Mouse (Mus musculus) liver, embryonic 14.5 days (tissue): ENCODE measurements around the gene Cd52. TPM values are rescaled to one million over a fixed set of nuclear protein-coding genes. Genes with fewer than 3 reads are reported as not detected.

Experiments used
- ATAC-seq: fragments of 200-750 bp; cut with Nextera tagmentation; 2 replicates; pipeline ENCODE4 v1.8.0; 2017; ENCODE audit warnings: moderate number of reproducible peaks, mild to moderate bottlenecking, moderate library complexity; ENCODE audit not compliant: insufficient read depth
- DNase-seq, 3 experiments: peaks; one replicate each; pipeline ENCODE4 v3.0.0-alpha.2; 2012 to 2013; ENCODE audit warnings: low read depth in 3 of 3, low spot score in 3 of 3
- H3K27ac ChIP-seq: fragments of 300-500 bp; sonication (generic); 2 replicates; pipeline ENCODE4 v1.5.1; 2014; ENCODE audit warnings: moderate library complexity, mild to moderate bottlenecking, control low read depth, inconsistent platforms
- H3K27me3 ChIP-seq: fragments of 300-500 bp; sonication (generic); 2 replicates; pipeline ENCODE4 v1.6.1; 2014; ENCODE audit warnings: mild to moderate bottlenecking, low read length, moderate library complexity; ENCODE audit not compliant: control insufficient read depth, insufficient read depth
- H3K36me3 ChIP-seq: fragments of 300-500 bp; sonication (generic); replicated peaks from 2 replicates; pipeline ENCODE4 v1.6.1; 2014; ENCODE audit warnings: low read depth; ENCODE audit not compliant: control insufficient read depth, insufficient read depth
- H3K4me1 ChIP-seq, 2 experiments: fragments of 200-500 bp in 1 of 2; fragments of 300-500 bp in 1 of 2; sonication (generic) in 1 of 2; replicated peaks; 2 replicates each; pipeline ENCODE4 v1.6.1; 2012 to 2014; ENCODE audit warnings: antibody characterized with exemption in 1 of 2, inconsistent platforms in 1 of 2, low read length in 1 of 2; ENCODE audit not compliant: control insufficient read depth in 2 of 2, insufficient read depth in 2 of 2
- H3K4me2 ChIP-seq: fragments of 300-500 bp; sonication (generic); 2 replicates; pipeline ENCODE4 v1.6.1; 2014; ENCODE audit warnings: low read depth, mild to moderate bottlenecking, control low read depth, moderate library complexity
- H3K4me3 ChIP-seq, 2 experiments: fragments of 200-500 bp in 1 of 2; fragments of 300-500 bp in 1 of 2; sonication (generic) in 1 of 2; 2 replicates each; pipeline ENCODE4 v1.5.1; 2012 to 2014; ENCODE audit warnings: low read depth in 2 of 2, low read length in 2 of 2, mild to moderate bottlenecking in 2 of 2, control low read depth in 1 of 2, inconsistent platforms in 1 of 2, moderate library complexity in 1 of 2; ENCODE audit not compliant: insufficient read depth in 1 of 2
- H3K9ac ChIP-seq: fragments of 300-500 bp; sonication (generic); replicated peaks from 2 replicates; pipeline ENCODE4 v1.6.1; 2014; ENCODE audit warnings: mild to moderate bottlenecking, control low read depth, moderate library complexity
- H3K9me3 ChIP-seq: fragments of 300-500 bp; sonication (generic); 2 replicates; pipeline ENCODE4 v1.6.1; 2016; ENCODE audit warnings: low read length, mixed read lengths; ENCODE audit not compliant: control insufficient read depth
- CTCF ChIP-seq: IDR thresholded peaks from 2 replicates; pipeline ENCODE4 v1.5.1; 2016; ENCODE audit warnings: antibody characterized with exemption, low read depth, control low read depth
- EP300 ChIP-seq: IDR thresholded peaks from 2 replicates; pipeline ENCODE4 v1.6.1; 2016; ENCODE audit warnings: antibody characterized with exemption, low read depth
- WGBS: fragments of 180-500 bp; shearing (Covaris S2); extraction: QIAGEN DNeasy Blood & Tissue Kit; methylation state at CpG from one replicate; pipeline ENCODE4 v1.1.7; 2014; ENCODE audit not compliant: insufficient replicate concordance; 5-methylcytosine and 5-hydroxymethylcytosine counted together
- polyA plus RNA-seq, 2 experiments: library from polyadenylated mRNA; depleted of rRNA in 1 of 2; stranded (reverse) in 1 of 2; unstranded in 1 of 2; fragments of >200 nt; fragmentation: Nextera tagmentation in 1 of 2; extraction: Ambion mirVana in 1 of 2; gene quantifications; 2 replicates each; pipeline versions ENCODE4 v1.2.1 to v1.2.3; 2012 to 2014

Cd52 gene
- polyA plus RNA-seq, 2 experiments, result 17.1 to 36.7 TPM

GRCm38 (mm10) chr4:134127121-134127455 lies 32.2 kb upstream of the Cd52 start:
- Histone ChIP-seq H3K4me3 (no peak overlapping the region), H3K36me3 (peaks cover 7% of the 10 kb centered on the region), H3K9me3 (no peaks in the 10 kb centered on the region), H3K27ac (no peak overlapping the region), H3K9ac (no peak overlapping the region), H3K4me1 (peaks cover 5 to 22% of the 10 kb centered on the region in 2 experiments), H3K4me2 (no peak overlapping the region; the same call in 1 of the 2 replicates), H3K27me3 (no peaks in the 10 kb centered on the region)
- DNase-seq (no peak), ATAC-seq (no peak)
- TF ChIP-seq CTCF, result no peak
- TF ChIP-seq EP300, result no peak
- 58% methylated on average over 7 of the region's 7 CpGs for WGBS

GRCm38 (mm10) chr4:134126300-134127120 lies 31.6 kb upstream of the Cd52 start:
- DNase-seq (no peak), ATAC-seq (no peak)
- H3K36me3 ChIP-seq, result peaks cover 6% of the 10 kb centered on the region; the same call in 1 of the 2 replicates
- H3K4me1 ChIP-seq, result peaks cover 5 to 22% of the 10 kb centered on the region in 2 experiments
- H3K27ac ChIP-seq, result no peak overlapping the region
- H3K4me2 ChIP-seq, result no peak overlapping the region
- H3K9ac ChIP-seq, result no peak overlapping the region
- no peaks in the 10 kb centered on the region for H3K27me3 ChIP-seq
- H3K9me3 ChIP-seq, result no peaks in the 10 kb centered on the region
- no peak for TF ChIP-seq CTCF
- TF ChIP-seq EP300, result no peak
- H3K4me3 ChIP-seq, result no peak overlapping the region
- WGBS, result 80% methylated on average over 21 of the region's 21 CpGs

- H3K4me2 ChIP-seq, result no peak overlapping the region
- no peak for TF ChIP-seq EP300
- no peak for TF ChIP-seq CTCF
- H3K9me3 ChIP-seq, result no peaks in the 10 kb centered on the region
- no peak overlapping the region for H3K4me3 ChIP-seq
- no peak for ATAC-seq
- no peaks in the 10 kb centered on the region for H3K36me3 ChIP-seq
- H3K27me3 ChIP-seq, result no peaks in the 10 kb centered on the region
- whole genome bisulfite sequencing, result 76% methylated on average over 15 of the region's 15 CpGs
- peaks cover 5 to 25% of the 10 kb centered on the region in 2 experiments for H3K4me1 ChIP-seq
- no peak overlapping the region for H3K9ac ChIP-seq
- no peak overlapping the region for H3K27ac ChIP-seq
- DNase-seq, result no peak
Observed at GRCm38 (mm10) chr4:134125383-134126060, 30.6 kb upstream of the Cd52 start.

GRCm38 (mm10) chr4:134123680-134124551 lies 29.0 kb upstream of the Cd52 start:
- no peak overlapping the region for H3K9ac ChIP-seq
- DNase-seq (peak in 1 of 3 experiments; percentile 41), ATAC-seq (peak; percentile 13; the same call in 1 of the 2 replicates)
- no peak overlapping the region for H3K4me3 ChIP-seq
- H3K4me2 ChIP-seq, result peak overlapping the region; percentile 34; the same call in 1 of the 2 replicates
- TF ChIP-seq CTCF (peak; percentile 98), EP300 (no peak)
- H3K27ac ChIP-seq, result no peak overlapping the region
- WGBS, result 9% methylated on average over 17 of the region's 17 CpGs
- H3K27me3 ChIP-seq, result no peaks in the 10 kb centered on the region
- no peaks in the 10 kb centered on the region for H3K36me3 ChIP-seq
- peaks cover 0 to 17% of the 10 kb centered on the region in 2 experiments; a peak in 2 of 4 replicates for H3K4me1 ChIP-seq
- no peaks in the 10 kb centered on the region for H3K9me3 ChIP-seq
